Comparison of ENCODE assay signal across 23 mouse cellular contexts in the genomic region with DNA sequence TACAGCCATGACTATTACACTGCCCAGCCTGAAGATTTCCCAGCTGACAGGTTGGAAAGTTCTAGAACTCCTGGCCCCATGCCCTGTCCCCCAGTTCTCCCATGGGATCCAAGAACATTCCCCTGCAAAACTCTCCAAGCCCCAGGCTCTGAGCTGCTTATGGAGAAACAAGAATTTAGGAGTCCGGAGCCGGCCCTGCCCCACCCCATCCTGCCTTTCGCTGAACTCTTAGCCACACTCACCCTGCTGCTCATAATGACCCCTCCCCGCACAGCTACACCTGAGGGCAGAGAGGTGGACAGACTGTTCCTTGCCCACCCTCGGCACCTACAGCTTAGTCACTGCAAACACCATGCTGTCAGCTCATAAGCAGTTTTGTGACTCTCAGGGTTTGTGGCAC. TPM values are rescaled to one million over a fixed set of nuclear protein-coding genes. Genes with fewer than 3 reads are reported as not detected.
DNase-seq lines count a peak whose midpoint lies in the region; ATAC-seq and TF ChIP-seq lines count a peak whose summit lies in the region.
"Had no signal": no experiment of that assay in that cellular context is flagged by ENCODE, and none has a peak within 500 bp of the region (broad histone marks: within the 10 kb centered on the region; RNA-seq: fewer than 3 reads in every experiment).

No protein-coding gene starts in this region.

- no peaks in the 10 kb centered on the region for H3K36me3 ChIP-seq in intestine, embryonic 15.5 days
- no peaks in the 10 kb centered on the region for H3K36me3 ChIP-seq in intestine, embryonic 16.5 days (ENCODE audit: control insufficient read depth, insufficient read depth, low read length)
- no peaks in the 10 kb centered on the region for H3K36me3 ChIP-seq in limb, embryonic 13.5 days
- H3K36me3 ChIP-seq in limb, embryonic 10.5 days = no peaks in the 10 kb centered on the region
- H3K36me3 ChIP-seq in intestine, postnatal 0 days (ENCODE audit: control insufficient read depth, insufficient read depth) = no peaks in the 10 kb centered on the region
- no peaks in the 10 kb centered on the region for H3K36me3 ChIP-seq in midbrain, embryonic 10.5 days
- H3K36me3 ChIP-seq: embryonic facial prominence, embryonic 10.5 days; embryonic facial prominence, embryonic 12.5 days; forebrain, embryonic 15.5 days had no signal

- 55% methylated on average over 5 of the region's 5 CpGs for WGBS in intestine, embryonic 15.5 days
- WGBS in intestine, embryonic 16.5 days = 62% methylated on average over 5 of the region's 5 CpGs
- WGBS in limb, embryonic 13.5 days = 65% methylated on average over 5 of the region's 5 CpGs
- 79% methylated on average over 5 of the region's 5 CpGs for WGBS in limb, embryonic 10.5 days
- 49% methylated on average over 5 of the region's 5 CpGs for WGBS in intestine, postnatal 0 days
- WGBS in midbrain, embryonic 10.5 days = 89% methylated on average over 5 of the region's 5 CpGs

- ATAC-seq in intestine, embryonic 15.5 days = no peak
- no peak for ATAC-seq in intestine, embryonic 16.5 days
- no peak for ATAC-seq in limb, embryonic 13.5 days (ENCODE audit: low FRiP score, low read depth)
- ATAC-seq in intestine, postnatal 0 days = no peak
- ATAC-seq: activated CD4-positive, CD25-positive, alpha-beta regulatory T cell, adult 4 months; forebrain, embryonic 13.5 days; forebrain, embryonic 15.5 days; Patski had no signal

- H3K4me1 ChIP-seq in intestine, embryonic 15.5 days (replicated peaks) = peaks cover 23% of the 10 kb centered on the region
- H3K4me1 ChIP-seq in intestine, embryonic 16.5 days (ENCODE audit: control insufficient read depth, insufficient read depth, low read length) = peaks cover 25% of the 10 kb centered on the region
- peaks cover 6% of the 10 kb centered on the region for H3K4me1 ChIP-seq in limb, embryonic 13.5 days
- H3K4me1 ChIP-seq in limb, embryonic 10.5 days = peaks cover 38% of the 10 kb centered on the region
- H3K4me1 ChIP-seq in intestine, postnatal 0 days (replicated peaks; ENCODE audit: control insufficient read depth, insufficient read depth, low read length) = peaks cover 10% of the 10 kb centered on the region; the same call in 1 of the 2 replicates
- H3K4me1 ChIP-seq in midbrain, embryonic 10.5 days = peaks cover 3% of the 10 kb centered on the region; the same call in 1 of the 2 replicates
- H3K4me1 ChIP-seq: embryonic facial prominence, embryonic 12.5 days; forebrain, embryonic 13.5 days; forebrain, embryonic 15.5 days had no signal

- no peak for TF ChIP-seq CTCF in intestine, postnatal 0 days (IDR thresholded peaks at IDR 0.05; ENCODE audit: low read depth)

- H3K9ac ChIP-seq in intestine, embryonic 15.5 days = no peak overlapping the region
- H3K9ac ChIP-seq in intestine, embryonic 16.5 days (ENCODE audit: low read depth, low read length) = no peak overlapping the region
- peak overlapping the region; percentile 45; the same call in 1 of the 2 replicates for H3K9ac ChIP-seq in limb, embryonic 13.5 days
- no peak overlapping the region for H3K9ac ChIP-seq in intestine, postnatal 0 days (ENCODE audit: low read depth, low read length)
- H3K9ac ChIP-seq: embryonic facial prominence, embryonic 12.5 days; forebrain, embryonic 13.5 days; forebrain, embryonic 15.5 days had no signal

- no peak overlapping the region for H3K27ac ChIP-seq in intestine, embryonic 15.5 days
- no peak overlapping the region for H3K27ac ChIP-seq in intestine, embryonic 16.5 days (ENCODE audit: low read length)
- H3K27ac ChIP-seq in limb, embryonic 13.5 days = no peak overlapping the region
- no peak overlapping the region for H3K27ac ChIP-seq in limb, embryonic 10.5 days
- H3K27ac ChIP-seq in intestine, postnatal 0 days (ENCODE audit: low read depth, low read length) = peak overlapping the region; percentile 2; the same call in 1 of the 2 replicates
- no peak overlapping the region for H3K27ac ChIP-seq in midbrain, embryonic 10.5 days (replicated peaks)
- H3K27ac ChIP-seq: embryonic facial prominence, embryonic 10.5 days; embryonic facial prominence, embryonic 12.5 days; forebrain, embryonic 13.5 days; forebrain, embryonic 15.5 days had no signal

- H3K9me3 ChIP-seq in intestine, embryonic 15.5 days = no peaks in the 10 kb centered on the region
- no peaks in the 10 kb centered on the region for H3K9me3 ChIP-seq in intestine, embryonic 16.5 days (ENCODE audit: control insufficient read depth, low read length)
- H3K9me3 ChIP-seq in limb, embryonic 13.5 days = no peaks in the 10 kb centered on the region
- no peaks in the 10 kb centered on the region for H3K9me3 ChIP-seq in limb, embryonic 10.5 days (replicated peaks)
- no peaks in the 10 kb centered on the region for H3K9me3 ChIP-seq in intestine, postnatal 0 days (ENCODE audit: control insufficient read depth)
- H3K9me3 ChIP-seq in midbrain, embryonic 10.5 days (replicated peaks) = no peaks in the 10 kb centered on the region
- H3K9me3 ChIP-seq: embryonic facial prominence, embryonic 10.5 days; embryonic facial prominence, embryonic 12.5 days; forebrain, embryonic 13.5 days; forebrain, embryonic 15.5 days; G1E had no signal

- no peak for DNase-seq in limb, embryonic 10.5 days (ENCODE audit: low spot score)
- no peak for DNase-seq in midbrain, embryonic 10.5 days (ENCODE audit: low spot score)
- DNase-seq in spleen, adult 18-20 months = no peak
- DNase-seq: adrenal gland, adult 8-10 months; adrenal gland, postnatal 14 days; adrenal gland, postnatal 36 days; cerebellum, adult 11-12 months; cerebellum, adult 2 months; cerebellum, adult 9-10 months; cerebellum, postnatal 10 days had no signal

- H3K4me2 ChIP-seq in intestine, embryonic 15.5 days (replicated peaks) = 0 out of 2 replicates have a peak overlapping the region, but pooled peaks have one; percentile 4
- H3K4me2 ChIP-seq in intestine, embryonic 16.5 days (ENCODE audit: low read depth, low read length) = no peak overlapping the region
- H3K4me2 ChIP-seq in limb, embryonic 13.5 days (replicated peaks) = no peak overlapping the region
- no peak overlapping the region for H3K4me2 ChIP-seq in intestine, postnatal 0 days (replicated peaks; ENCODE audit: low read depth)
- H3K4me2 ChIP-seq: embryonic facial prominence, embryonic 12.5 days; forebrain, embryonic 13.5 days; forebrain, embryonic 15.5 days had no signal

- H3K27me3 ChIP-seq in intestine, embryonic 15.5 days (replicated peaks) = no peaks in the 10 kb centered on the region
- H3K27me3 ChIP-seq in intestine, embryonic 16.5 days (replicated peaks; ENCODE audit: control insufficient read depth, insufficient read depth, low read length) = no peaks in the 10 kb centered on the region
- H3K27me3 ChIP-seq in limb, embryonic 13.5 days = no peaks in the 10 kb centered on the region
- peaks cover 25% of the 10 kb centered on the region for H3K27me3 ChIP-seq in limb, embryonic 10.5 days (ENCODE audit: low read depth, poor library complexity, severe bottlenecking)
- H3K27me3 ChIP-seq in intestine, postnatal 0 days (replicated peaks; ENCODE audit: control insufficient read depth, insufficient read depth, low read length) = no peaks in the 10 kb centered on the region
- 0 out of 2 replicates have a peak, but pooled peaks cover 4% of the 10 kb centered on the region for H3K27me3 ChIP-seq in midbrain, embryonic 10.5 days (ENCODE audit: low read depth, poor library complexity, severe bottlenecking)
- H3K27me3 ChIP-seq: forebrain, embryonic 13.5 days; forebrain, embryonic 15.5 days; Patski had no signal

- no peak overlapping the region for H3K4me3 ChIP-seq in intestine, embryonic 15.5 days (replicated peaks)
- H3K4me3 ChIP-seq in intestine, embryonic 16.5 days (ENCODE audit: low read length) = no peak overlapping the region
- H3K4me3 ChIP-seq in limb, embryonic 13.5 days = no peak overlapping the region
- H3K4me3 ChIP-seq in limb, embryonic 10.5 days = no peak overlapping the region
- no peak overlapping the region for H3K4me3 ChIP-seq in intestine, postnatal 0 days (ENCODE audit: low read depth, low read length)
- H3K4me3 ChIP-seq in midbrain, embryonic 10.5 days = no peak overlapping the region
- H3K4me3 ChIP-seq: embryonic facial prominence, embryonic 10.5 days; embryonic facial prominence, embryonic 12.5 days; forebrain, embryonic 13.5 days; forebrain, embryonic 15.5 days had no signal

RNA-seq across cellular contexts. Expression of a gene that starts 14.7 kb away (rescaled TPM):
- 7.1 and 7.6 TPM in 2 replicates for polyA plus RNA-seq in intestine, embryonic 15.5 days (2015; fragmentation: Nextera tagmentation; extraction: Ambion mirVana)
- polyA plus RNA-seq in intestine, embryonic 16.5 days (2015; fragmentation: Nextera tagmentation; extraction: Ambion mirVana) = 7.2 and 8.6 TPM in 2 replicates
- polyA plus RNA-seq in limb, embryonic 13.5 days (2015; fragmentation: Nextera tagmentation; extraction: Ambion mirVana) = 6.8 and 7.0 TPM in 2 replicates
- 6.9 and 7.1 TPM in 2 replicates for polyA plus RNA-seq in limb, embryonic 10.5 days (2016; fragmentation: Nextera tagmentation; extraction: Ambion mirVana)
- polyA plus RNA-seq in intestine, postnatal 0 days (2015; fragmentation: Nextera tagmentation; extraction: Ambion mirVana) = 3.7 and 3.9 TPM in 2 replicates
- 8.2 and 8.6 TPM in 2 replicates for polyA plus RNA-seq in midbrain, embryonic 10.5 days (2016; fragmentation: Nextera tagmentation; extraction: Ambion mirVana)

RNA-seq across cellular contexts. Expression of a gene that starts 16.1 kb away (rescaled TPM):
- 7.4 and 7.9 TPM in 2 replicates for polyA plus RNA-seq in intestine, embryonic 15.5 days (2015; fragmentation: Nextera tagmentation; extraction: Ambion mirVana)
- 9.6 and 12.9 TPM in 2 replicates for polyA plus RNA-seq in intestine, embryonic 16.5 days (2015; fragmentation: Nextera tagmentation; extraction: Ambion mirVana)
- 2.2 and 2.3 TPM in 2 replicates for polyA plus RNA-seq in limb, embryonic 13.5 days (2015; fragmentation: Nextera tagmentation; extraction: Ambion mirVana)
- 2.2 and 2.4 TPM in 2 replicates for polyA plus RNA-seq in limb, embryonic 10.5 days (2016; fragmentation: Nextera tagmentation; extraction: Ambion mirVana)
- polyA plus RNA-seq in intestine, postnatal 0 days (2015; fragmentation: Nextera tagmentation; extraction: Ambion mirVana) = 20.7 and 21.9 TPM in 2 replicates
- polyA plus RNA-seq in midbrain, embryonic 10.5 days (2016; fragmentation: Nextera tagmentation; extraction: Ambion mirVana) = 0.86 and 0.95 TPM in 2 replicates
- polyA plus RNA-seq: C2C12, G1E, Patski had no signal

RNA-seq across cellular contexts. Expression of a gene that starts 52.8 kb away (rescaled TPM):
- 0.13 TPM in 1 of 2 replicates, not detected in the other for polyA plus RNA-seq in intestine, embryonic 15.5 days (2015; fragmentation: Nextera tagmentation; extraction: Ambion mirVana)
- polyA plus RNA-seq in intestine, embryonic 16.5 days (2015; fragmentation: Nextera tagmentation; extraction: Ambion mirVana) = 0.07 and 0.11 TPM in 2 replicates
- polyA plus RNA-seq in limb, embryonic 13.5 days (2015; fragmentation: Nextera tagmentation; extraction: Ambion mirVana) = 0.08 TPM in 1 of 2 replicates, not detected in the other
- polyA plus RNA-seq in limb, embryonic 10.5 days (2016; fragmentation: Nextera tagmentation; extraction: Ambion mirVana) = 0.08 and 0.11 TPM in 2 replicates
- 0.08 and 0.13 TPM in 2 replicates for polyA plus RNA-seq in intestine, postnatal 0 days (2015; fragmentation: Nextera tagmentation; extraction: Ambion mirVana)
- polyA plus RNA-seq in midbrain, embryonic 10.5 days (2016; fragmentation: Nextera tagmentation; extraction: Ambion mirVana) = not detected in 2 replicates
- polyA plus RNA-seq: activated CD4-positive, CD25-positive, alpha-beta regulatory T cell, adult 4 months; C2C12; embryonic facial prominence, embryonic 10.5 days; forebrain, embryonic 11.5 days; forebrain, embryonic 13.5 days; forebrain, embryonic 15.5 days; G1E; Patski had no signal
